Mouse (Mus musculus) spleen, adult 2 months (tissue): Measurements from ENCODE around the gene Mns1. TPM values are rescaled to one million over a fixed set of nuclear protein-coding genes. Genes with fewer than 3 reads are reported as not detected.

ENCODE experiments used
- DNase-seq, 2 experiments: peaks; one replicate each; pipeline versions ENCODE4 v3.0.0 to v3.0.0-alpha.2; 2012 to 2021; ENCODE audit warnings: low spot score in 2 of 2, low read depth in 1 of 2
- H3K27ac ChIP-seq: fragments of 200-500 bp; 2 replicates; pipeline ENCODE4 v1.5.1; 2012; ENCODE audit warnings: low read length, inconsistent platforms; ENCODE audit not compliant: insufficient read depth
- H3K27me3 ChIP-seq: fragments of 200-500 bp; 2 replicates; pipeline ENCODE4 v1.6.1; 2012; ENCODE audit warnings: mild to moderate bottlenecking, moderate library complexity, low read length, inconsistent platforms; ENCODE audit not compliant: control insufficient read depth, insufficient read depth
- H3K36me3 ChIP-seq: fragments of 200-500 bp; 2 replicates; pipeline ENCODE4 v1.6.1; 2012; ENCODE audit warnings: mild to moderate bottlenecking, low read length, inconsistent platforms; ENCODE audit not compliant: control insufficient read depth, insufficient read depth
- H3K4me1 ChIP-seq: fragments of 200-500 bp; 2 replicates; pipeline ENCODE4 v1.6.1; 2011; ENCODE audit warnings: inconsistent platforms; ENCODE audit not compliant: control insufficient read depth, insufficient read depth, insufficient read length
- H3K4me3 ChIP-seq: fragments of 200-500 bp; 2 replicates; pipeline ENCODE4 v1.5.1; 2011; ENCODE audit warnings: mild to moderate bottlenecking, inconsistent platforms; ENCODE audit not compliant: insufficient read depth, insufficient read length; ENCODE audit errors: extremely low read depth
- CTCF ChIP-seq: fragments of 200-500 bp; IDR thresholded peaks from 2 replicates; pipeline ENCODE4 v1.5.1; 2011; ENCODE audit warnings: mild to moderate bottlenecking, inconsistent platforms; ENCODE audit not compliant: insufficient read depth, insufficient read length, insufficient replicate concordance; ENCODE audit errors: extremely low read depth
- POLR2A ChIP-seq: fragments of 200-500 bp; IDR thresholded peaks from 2 replicates; pipeline ENCODE4 v1.6.1; 2011; ENCODE audit warnings: low read depth, low read length, inconsistent platforms
- WGBS: fragments of 180-500 bp; shearing (Covaris S2); methylation state at CpG from one replicate; pipeline ENCODE4 v1.1.7; 2018; 5-methylcytosine and 5-hydroxymethylcytosine counted together
- polyA plus RNA-seq: library from polyadenylated mRNA; depleted of rRNA; stranded (reverse); fragments of >200 nt; gene quantifications from 2 replicates; pipeline ENCODE4 v1.2.3, GENCODE M21; 2012

The Mns1 gene
- polyA plus RNA-seq, 1 experiment, result 0.63 TPM

GRCm38 (mm10) chr9:72467551-72468407 is 30.0 kb downstream of the Mns1 start:
- H3K4me1 ChIP-seq, result peaks cover 12% of the 10 kb centered on the region; the same call in 1 of the 2 replicates
- H3K4me3 ChIP-seq, result no peak overlapping the region
- 34% methylated on average over 11 of the region's 11 CpGs for WGBS
- TF ChIP-seq CTCF, result peak; percentile 69; the same call in 1 of the 2 replicates
- no peak for TF ChIP-seq POLR2A
- no peaks in the 10 kb centered on the region; the same call in 1 of the 2 replicates for H3K36me3 ChIP-seq
- DNase-seq, result peak; percentile 50 to 55
- H3K27ac ChIP-seq, result peak overlapping the region; percentile 87
- H3K27me3 ChIP-seq, result no peaks in the 10 kb centered on the region

- Histone ChIP-seq H3K4me1 (peaks cover 12% of the 10 kb centered on the region; the same call in 1 of the 2 replicates), H3K27ac (peak overlapping the region; percentile 87), H3K27me3 (no peaks in the 10 kb centered on the region), H3K36me3 (no peaks in the 10 kb centered on the region; the same call in 1 of the 2 replicates), H3K4me3 (no peak overlapping the region)
- peak in 1 of 2 experiments; percentile 16 for DNase-seq
- no peak for TF ChIP-seq POLR2A
- TF ChIP-seq CTCF, result no peak
- 82% methylated on average over 10 of the region's 10 CpGs for WGBS
Measured at GRCm38 (mm10) chr9:72468616-72469015, 30.8 kb downstream of the Mns1 start.

DNA sequence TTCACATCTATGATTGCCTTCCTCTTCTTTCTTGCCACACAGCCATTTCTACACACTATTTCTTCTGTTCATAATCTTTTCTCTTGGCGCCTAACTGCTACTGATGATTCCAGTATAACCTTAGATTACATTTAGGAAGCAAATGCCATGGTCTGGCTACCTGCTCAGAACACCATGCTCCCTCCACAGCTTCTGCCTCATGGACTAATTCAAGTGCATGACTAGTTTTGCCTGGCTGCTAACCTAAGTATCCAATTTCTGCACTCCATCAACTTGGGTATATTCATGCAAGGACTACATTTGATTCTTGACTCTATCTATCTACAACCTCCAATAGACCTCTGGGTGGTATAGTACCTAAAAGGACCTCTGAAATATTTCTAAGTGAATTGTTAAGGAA is 32.0 kb downstream of the Mns1 start:
- no peak overlapping the region for H3K27ac ChIP-seq
- peaks cover 12% of the 10 kb centered on the region; the same call in 1 of the 2 replicates for H3K4me1 ChIP-seq
- no peaks in the 10 kb centered on the region for H3K27me3 ChIP-seq
- no peak overlapping the region for H3K4me3 ChIP-seq
- TF ChIP-seq POLR2A (no peak), CTCF (no peak)
- no peak for DNase-seq
- H3K36me3 ChIP-seq, result no peaks in the 10 kb centered on the region; the same call in 1 of the 2 replicates
- WGBS, result 80% methylated on average over 1 of the region's 1 CpGs

GRCm38 (mm10) chr9:72475511-72475910 is 37.7 kb downstream of the Mns1 start:
- 95% methylated on average over 9 of the region's 9 CpGs for WGBS
- DNase-seq, result no peak
- TF ChIP-seq CTCF, result no peak
- no peak for TF ChIP-seq POLR2A

GRCm38 (mm10) chr9:72477306-72477705 is 39.5 kb downstream of the Mns1 start:
- H3K27me3 ChIP-seq, result no peaks in the 10 kb centered on the region
- TF ChIP-seq CTCF, result no peak
- no peaks in the 10 kb centered on the region for H3K4me1 ChIP-seq
- no peak overlapping the region for H3K4me3 ChIP-seq
- H3K27ac ChIP-seq, result no peak overlapping the region
- H3K36me3 ChIP-seq, result peaks cover 6% of the 10 kb centered on the region
- no peak for DNase-seq
- WGBS, result 88% methylated on average over 6 of the region's 6 CpGs

More at GRCm38 (mm10) chr9:72475511-72475910, 37.7 kb downstream of the Mns1 start:
- H3K27me3 ChIP-seq, result no peaks in the 10 kb centered on the region
- H3K4me3 ChIP-seq, result no peak overlapping the region
- H3K27ac ChIP-seq, result no peak overlapping the region
- H3K4me1 ChIP-seq, result no peaks in the 10 kb centered on the region
- peaks cover 6% of the 10 kb centered on the region for H3K36me3 ChIP-seq

GRCm38 (mm10) chr9:72479276-72479675 is 41.5 kb downstream of the Mns1 start:
- H3K4me3 ChIP-seq, result no peak overlapping the region
- H3K27me3 ChIP-seq, result no peaks in the 10 kb centered on the region
- no peak for DNase-seq
- peaks cover 8% of the 10 kb centered on the region for H3K36me3 ChIP-seq
- 91% methylated on average over 1 of the region's 1 CpGs for WGBS
- no peaks in the 10 kb centered on the region for H3K4me1 ChIP-seq
- no peak for TF ChIP-seq POLR2A
- no peak for TF ChIP-seq CTCF
- H3K27ac ChIP-seq, result no peak overlapping the region

DNA sequence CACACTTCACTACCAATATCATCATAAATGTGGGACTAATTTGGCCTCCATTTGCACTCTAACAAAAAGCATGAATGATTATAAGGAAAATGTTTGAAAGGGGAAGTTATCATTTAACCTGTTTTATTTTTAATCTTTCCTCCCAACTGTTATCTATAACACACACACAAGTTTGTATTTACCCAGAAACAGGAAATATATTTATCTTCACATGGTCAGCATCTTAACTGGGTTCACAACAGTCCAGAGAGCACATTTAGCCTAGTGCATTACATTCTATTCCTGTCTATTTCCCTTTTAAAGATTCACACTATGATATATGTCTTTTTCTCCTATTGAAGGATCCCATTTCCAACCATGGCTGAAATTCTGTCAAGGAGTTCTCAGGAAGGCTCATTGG is 50.7 kb downstream of the Mns1 start:
- TF ChIP-seq CTCF (no peak), POLR2A (no peak)

More for the DNA sequence above, 50.7 kb downstream of the Mns1 start:
- no peak for DNase-seq
- Histone ChIP-seq H3K27ac (no peak overlapping the region), H3K4me3 (no peak overlapping the region), H3K36me3 (peaks cover 3% of the 10 kb centered on the region; the same call in 1 of the 2 replicates), H3K4me1 (peaks cover 10% of the 10 kb centered on the region; the same call in 1 of the 2 replicates), H3K27me3 (no peaks in the 10 kb centered on the region)
